Comparison of ENCODE assay signal across 23 mouse cellular contexts in genomic region chr5:76822097-76822496, GRCm38 (mm10).
DNase-seq lines count a peak whose midpoint lies in the region; ATAC-seq and TF ChIP-seq lines count a peak whose summit lies in the region.
"Had no signal": no experiment of that assay in that cellular context is flagged by ENCODE, and none has a peak within 500 bp of the region (broad histone marks: within the 10 kb centered on the region; RNA-seq: fewer than 3 reads in every experiment).

No protein-coding gene starts in this region.

- DNase-seq in kidney, adult 8-10 months, result peak; percentile 54 to 55
- peak; percentile 59 for DNase-seq in kidney, postnatal 14 days
- peak; percentile 15 for DNase-seq in yolk sac, embryonic 10.5 days (ENCODE audit: low spot score)
- DNase-seq in spleen, postnatal 14 days (ENCODE audit: low spot score in 2 of 2), result no peak
- no peak for DNase-seq in thymus, adult 18-20 months
- no peak for DNase-seq in left cerebral cortex, adult 9 months (ENCODE audit: low spot score in 2 of 2)
- DNase-seq: adrenal gland, adult 2 months; cerebellum, adult 18-20 months; cerebellum, postnatal 25 days; heart, postnatal 4 days; liver, embryonic 13.5 days; lung, adult 2 months; lung, postnatal 14 days had no signal

- no peaks in the 10 kb centered on the region for H3K4me1 ChIP-seq in intestine, postnatal 0 days (replicated peaks; ENCODE audit: control insufficient read depth, insufficient read depth, low read length)
- H3K4me1 ChIP-seq: embryonic facial prominence, embryonic 13.5 days; heart, embryonic 10.5 days; liver, embryonic 13.5 days; stomach, embryonic 15.5 days had no signal

- no peaks in the 10 kb centered on the region for H3K36me3 ChIP-seq in intestine, postnatal 0 days (ENCODE audit: control insufficient read depth, insufficient read depth)
- H3K36me3 ChIP-seq: heart, embryonic 10.5 days; hindbrain, embryonic 15.5 days; liver, embryonic 13.5 days; stomach, embryonic 15.5 days had no signal

- peak overlapping the region; percentile 87 for H3K27ac ChIP-seq in intestine, postnatal 0 days (ENCODE audit: low read depth, low read length)
- H3K27ac ChIP-seq: embryonic facial prominence, embryonic 13.5 days; heart, embryonic 10.5 days; hindbrain, embryonic 15.5 days; liver, embryonic 13.5 days; midbrain, embryonic 13.5 days; neural tube, embryonic 12.5 days; stomach, embryonic 15.5 days had no signal

- peak overlapping the region; percentile 60 for H3K4me2 ChIP-seq in intestine, postnatal 0 days (replicated peaks; ENCODE audit: low read depth)
- H3K4me2 ChIP-seq: embryonic facial prominence, embryonic 13.5 days; hindbrain, embryonic 15.5 days; liver, embryonic 13.5 days; midbrain, embryonic 13.5 days; neural tube, embryonic 12.5 days; stomach, embryonic 15.5 days had no signal

- 40% methylated on average over 15 of the region's 15 CpGs for WGBS in intestine, postnatal 0 days

- TF ChIP-seq CTCF in intestine, postnatal 0 days (IDR thresholded peaks at IDR 0.05; ENCODE audit: low read depth), result peak; percentile 20; the same call in 1 of the 2 replicates

- no peaks in the 10 kb centered on the region for H3K27me3 ChIP-seq in intestine, postnatal 0 days (replicated peaks; ENCODE audit: control insufficient read depth, insufficient read depth, low read length)
- H3K27me3 ChIP-seq: embryonic facial prominence, embryonic 13.5 days; hindbrain, embryonic 15.5 days; liver, embryonic 13.5 days; megakaryocyte, embryonic 14.5 days; midbrain, embryonic 13.5 days; neural tube, embryonic 12.5 days; stomach, embryonic 15.5 days had no signal

- no peaks in the 10 kb centered on the region for H3K9me3 ChIP-seq in intestine, postnatal 0 days (ENCODE audit: control insufficient read depth)
- H3K9me3 ChIP-seq: embryonic facial prominence, embryonic 13.5 days; heart, embryonic 10.5 days; hindbrain, embryonic 15.5 days; liver, embryonic 13.5 days; midbrain, embryonic 13.5 days; neural tube, embryonic 12.5 days; stomach, embryonic 15.5 days had no signal

- H3K4me3 ChIP-seq in intestine, postnatal 0 days (ENCODE audit: low read depth, low read length), result peak overlapping the region; percentile 34
- H3K4me3 ChIP-seq: embryonic facial prominence, embryonic 13.5 days; erythroblast, embryonic 14.5 days; heart, embryonic 10.5 days; hindbrain, embryonic 15.5 days; liver, embryonic 13.5 days; megakaryocyte, embryonic 14.5 days; midbrain, embryonic 13.5 days; neural tube, embryonic 12.5 days; stomach, embryonic 15.5 days had no signal

- peak; percentile 82 for ATAC-seq in intestine, postnatal 0 days
- ATAC-seq: forebrain, embryonic 14.5 days; midbrain, embryonic 13.5 days had no signal

- peak overlapping the region; percentile 58 for H3K9ac ChIP-seq in intestine, postnatal 0 days (ENCODE audit: low read depth, low read length)
- H3K9ac ChIP-seq: embryonic facial prominence, embryonic 13.5 days; hindbrain, embryonic 15.5 days; liver, embryonic 13.5 days; midbrain, embryonic 13.5 days; neural tube, embryonic 12.5 days; stomach, embryonic 15.5 days had no signal

Comparison
In these comparisons a context has a peak if more than half of its experiments do, and no peak if none do; other contexts are left out.
1. DNase-seq: peak in kidney, adult 8-10 months (2 of 2), kidney, postnatal 14 days (single experiment) and yolk sac, embryonic 10.5 days (single experiment); none in spleen, postnatal 14 days (0 of 2), thymus, adult 18-20 months (0 of 2) and left cerebral cortex, adult 9 months (0 of 2).